ENCODE assay signal across 8 mouse cellular contexts in the genomic region with DNA sequence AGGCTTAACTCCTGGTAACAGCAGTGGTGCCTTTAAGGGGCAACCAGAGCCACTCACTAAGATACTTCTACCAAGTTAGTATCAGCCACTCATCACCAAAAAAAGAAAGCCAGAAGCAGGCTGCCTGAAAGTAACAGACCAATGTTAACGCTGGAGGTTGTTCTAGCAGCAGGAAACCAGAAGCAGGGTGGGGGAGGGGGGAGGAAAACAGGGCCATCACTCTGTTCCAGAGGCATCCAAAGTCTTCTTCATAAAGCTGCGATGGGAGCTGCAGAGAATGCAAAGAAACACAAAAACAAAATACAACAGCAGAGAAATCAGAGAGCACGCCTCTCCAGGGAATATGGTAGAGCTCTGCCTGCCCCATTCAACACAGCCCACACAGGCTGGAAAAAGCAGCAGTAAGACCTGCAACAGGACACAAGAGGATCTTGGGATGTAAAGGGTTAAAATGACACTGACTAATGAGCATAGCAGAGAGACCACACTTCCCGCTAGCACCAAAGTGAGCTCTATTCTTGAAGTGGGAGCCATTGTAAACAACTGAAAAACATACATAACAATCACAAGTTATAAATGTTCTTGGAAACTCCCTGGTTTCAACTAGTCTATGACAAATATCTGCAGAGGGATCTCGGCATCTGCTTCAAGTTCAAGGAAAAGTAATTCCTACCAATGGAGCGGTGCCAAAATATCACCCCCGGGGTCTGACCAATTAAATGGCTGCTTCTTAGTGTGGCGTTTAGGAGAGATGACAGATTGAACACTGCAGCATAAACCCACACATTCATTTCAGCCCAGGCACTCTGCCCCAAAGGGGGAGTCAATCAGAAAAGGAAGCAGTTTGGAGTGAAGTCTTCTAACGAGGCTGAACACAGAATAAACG. TPM values are rescaled to one million over a fixed set of nuclear protein-coding genes. Genes with fewer than 3 reads are reported as not detected.
DNase-seq lines count a peak whose midpoint lies in the region; ATAC-seq lines count a peak whose summit lies in the region.
"Had no signal": no experiment of that assay in that cellular context is flagged by ENCODE, and none has a peak within 500 bp of the region (broad histone marks: within the 10 kb centered on the region; RNA-seq: fewer than 3 reads in every experiment).

No protein-coding gene starts in this region.

- H3K36me3 ChIP-seq in embryonic facial prominence, embryonic 12.5 days = no peaks in the 10 kb centered on the region
- H3K36me3 ChIP-seq in intestine, embryonic 16.5 days (ENCODE audit: control insufficient read depth, insufficient read depth, low read length) = no peaks in the 10 kb centered on the region

- WGBS in embryonic facial prominence, embryonic 12.5 days = 23% methylated on average over 10 of the region's 10 CpGs
- 27% methylated on average over 10 of the region's 10 CpGs for WGBS in intestine, embryonic 16.5 days

- peak overlapping the region; percentile 29 for H3K4me2 ChIP-seq in embryonic facial prominence, embryonic 12.5 days (replicated peaks)
- H3K4me2 ChIP-seq in intestine, embryonic 16.5 days (ENCODE audit: low read depth, low read length) = 0 out of 2 replicates have a peak overlapping the region, but pooled peaks have one; percentile 16

- no peak overlapping the region for H3K27ac ChIP-seq in embryonic facial prominence, embryonic 12.5 days
- no peak overlapping the region for H3K27ac ChIP-seq in intestine, embryonic 16.5 days (ENCODE audit: low read length)
- H3K27ac ChIP-seq: liver, embryonic 14.5 days had no signal

- ATAC-seq in embryonic facial prominence, embryonic 12.5 days (ENCODE audit: insufficient number of reproducible peaks, insufficient read depth, low FRiP score, low TSS enrichment) = no peak
- no peak for ATAC-seq in intestine, embryonic 16.5 days

- no peak overlapping the region for H3K4me3 ChIP-seq in embryonic facial prominence, embryonic 12.5 days
- H3K4me3 ChIP-seq in intestine, embryonic 16.5 days (ENCODE audit: low read length) = no peak overlapping the region

- no peaks in the 10 kb centered on the region for H3K27me3 ChIP-seq in embryonic facial prominence, embryonic 12.5 days
- no peaks in the 10 kb centered on the region for H3K27me3 ChIP-seq in intestine, embryonic 16.5 days (replicated peaks; ENCODE audit: control insufficient read depth, insufficient read depth, low read length)

- no peaks in the 10 kb centered on the region for H3K9me3 ChIP-seq in embryonic facial prominence, embryonic 12.5 days
- no peaks in the 10 kb centered on the region for H3K9me3 ChIP-seq in intestine, embryonic 16.5 days (ENCODE audit: control insufficient read depth, low read length)

- H3K4me1 ChIP-seq in embryonic facial prominence, embryonic 12.5 days = peaks cover 12% of the 10 kb centered on the region
- peaks cover 11% of the 10 kb centered on the region; the same call in 1 of the 2 replicates for H3K4me1 ChIP-seq in intestine, embryonic 16.5 days (ENCODE audit: control insufficient read depth, insufficient read depth, low read length)

- H3K9ac ChIP-seq in embryonic facial prominence, embryonic 12.5 days = no peak overlapping the region
- no peak overlapping the region for H3K9ac ChIP-seq in intestine, embryonic 16.5 days (ENCODE audit: low read depth, low read length)
- H3K9ac ChIP-seq: liver, embryonic 14.5 days had no signal

- DNase-seq in layer of hippocampus, adult 18-20 months (ENCODE audit: low spot score in 2 of 2) = peak; percentile 52 to 60
- no peak for DNase-seq in layer of hippocampus, postnatal 36 days
- DNase-seq in Muller cell, postnatal 12 days (ENCODE audit: inconsistent ontology term) = peak; percentile 80
- no peak for DNase-seq in spleen, postnatal 36 days (ENCODE audit: low spot score in 2 of 2)
- DNase-seq in right cerebral cortex, postnatal 14 days = no peak

RNA-seq across cellular contexts. Expression of gene Rffl, which starts 39.8 kb away (rescaled TPM):
- 10 to 100 TPM in 1 of 2 experiments, 1 to 10 TPM in 1; 9.7 to 12.0 TPM for total RNA-seq in layer of hippocampus, adult 18-20 months (2021)
- total RNA-seq in layer of hippocampus, postnatal 36 days (2021) = 10 to 100 TPM; 10.7 to 11.7 TPM
- polyA plus RNA-seq in embryonic facial prominence, embryonic 12.5 days (2016; fragmentation: Nextera tagmentation; extraction: Ambion mirVana) = 12.7 and 12.8 TPM in 2 replicates
- polyA plus RNA-seq in intestine, embryonic 16.5 days (2015; fragmentation: Nextera tagmentation; extraction: Ambion mirVana) = 13.1 and 13.6 TPM in 2 replicates

RNA-seq across cellular contexts. Expression of gene Lig3, which starts 50.3 kb away (rescaled TPM):
- 10 to 100 TPM; 20.7 to 22.4 TPM for total RNA-seq in layer of hippocampus, adult 18-20 months (2021)
- total RNA-seq in layer of hippocampus, postnatal 36 days (2021) = 10 to 100 TPM; 23.6 to 26.3 TPM
- 45.6 and 46.8 TPM in 2 replicates for polyA plus RNA-seq in embryonic facial prominence, embryonic 12.5 days (2016; fragmentation: Nextera tagmentation; extraction: Ambion mirVana)
- polyA plus RNA-seq in intestine, embryonic 16.5 days (2015; fragmentation: Nextera tagmentation; extraction: Ambion mirVana) = 17.3 and 18.0 TPM in 2 replicates

RNA-seq across cellular contexts. Expression of gene Rad51d, which starts 59.2 kb away (rescaled TPM):
- 10 to 100 TPM; 14.7 to 18.0 TPM for total RNA-seq in layer of hippocampus, adult 18-20 months (2021)
- total RNA-seq in layer of hippocampus, postnatal 36 days (2021) = 10 to 100 TPM; 14.1 to 15.7 TPM
- 11.0 and 11.3 TPM in 2 replicates for polyA plus RNA-seq in embryonic facial prominence, embryonic 12.5 days (2016; fragmentation: Nextera tagmentation; extraction: Ambion mirVana)
- polyA plus RNA-seq in intestine, embryonic 16.5 days (2015; fragmentation: Nextera tagmentation; extraction: Ambion mirVana) = 13.9 and 15.0 TPM in 2 replicates

Comparison
In these comparisons a context has a peak if more than half of its experiments do, and no peak if none do; other contexts are left out.
1. DNase-seq: peak in layer of hippocampus, adult 18-20 months (2 of 2) and Muller cell, postnatal 12 days (single experiment); none in layer of hippocampus, postnatal 36 days (0 of 2), spleen, postnatal 36 days (0 of 2) and right cerebral cortex, postnatal 14 days (single experiment).